In the genomic region with DNA sequence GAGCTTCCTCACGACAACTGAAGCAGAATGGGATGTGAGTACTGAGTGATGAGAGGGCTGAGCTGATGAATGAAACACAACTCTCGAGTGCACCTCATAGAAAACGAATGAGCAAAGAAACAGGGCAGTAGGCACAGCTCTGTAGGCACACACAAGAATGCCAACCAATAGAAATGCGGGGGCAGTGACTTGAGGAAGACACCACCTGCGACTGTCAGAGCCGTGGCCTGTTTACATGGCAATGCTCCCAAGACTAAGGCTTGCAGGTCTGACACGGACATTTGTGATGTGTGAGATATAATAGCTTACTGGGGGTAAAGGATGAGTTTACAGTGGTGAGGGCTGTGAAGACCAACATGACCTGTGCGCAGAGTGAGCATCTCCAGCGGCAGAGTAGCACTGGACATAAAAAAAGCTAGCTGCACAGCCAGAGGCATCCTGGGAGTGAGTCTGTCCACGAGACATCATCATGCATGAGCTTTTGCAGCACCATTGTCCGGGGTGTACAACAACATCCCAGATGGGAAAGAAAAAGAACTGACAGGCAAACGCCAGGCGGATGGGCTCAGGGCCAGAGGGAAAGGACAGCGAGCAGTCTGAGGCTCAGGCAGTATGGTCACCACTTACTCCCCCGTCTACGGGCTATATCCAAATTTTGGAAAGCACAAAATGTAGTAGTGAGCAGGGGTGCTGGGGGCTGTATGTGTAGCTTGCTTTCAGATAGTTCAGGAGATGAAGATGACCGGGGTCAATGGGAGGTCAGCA, we compare ENCODE assay signal across 29 mouse cellular contexts. TPM values are rescaled to one million over a fixed set of nuclear protein-coding genes. Genes with fewer than 3 reads are reported as not detected.
A peak's percentile ranks its signal among the peaks of the same experiment; 100 is the strongest.
DNase-seq lines count a peak whose midpoint lies in the region; ATAC-seq lines count a peak whose summit lies in the region.
"Had no signal": no experiment of that assay in that cellular context is flagged by ENCODE, and none has a peak within 500 bp of the region (broad histone marks: within the 10 kb centered on the region; RNA-seq: fewer than 3 reads in every experiment).

No protein-coding gene starts in this region.

- no peak for ATAC-seq in liver, embryonic 12.5 days
- ATAC-seq: activated CD4-positive, CD25-positive, alpha-beta regulatory T cell, adult 4 months; forebrain, embryonic 14.5 days; intestine, postnatal 0 days had no signal

- 88% methylated on average over 17 of the region's 17 CpGs for WGBS in liver, embryonic 12.5 days (ENCODE audit: insufficient replicate concordance)

- DNase-seq in cerebellum, postnatal 14 days, result peak; percentile 70 to 79
- DNase-seq in cerebellum, adult 8-10 months, result no peak
- no peak for DNase-seq in liver
- DNase-seq in cerebellum, postnatal 25 days, result peak; percentile 66 to 80
- DNase-seq in layer of hippocampus, adult 9-10 months (ENCODE audit: low spot score), result no peak
- DNase-seq: adrenal gland, adult 2 months; adrenal gland, postnatal 36 days; B cell, adult 2 months; embryo, embryonic 11 days; gastrocnemius, adult 2 months; gastrocnemius, postnatal 36 days; heart, adult 18-20 months; heart, postnatal 36 days; kidney, adult 9 months; kidney, postnatal 14 days; lung, adult 2 months; lung, postnatal 10 days; midbrain, embryonic 14.5 days had no signal

- H3K9me3 ChIP-seq in liver, embryonic 12.5 days (replicated peaks), result no peaks in the 10 kb centered on the region
- H3K9me3 ChIP-seq: embryonic facial prominence, embryonic 12.5 days; hindbrain, embryonic 12.5 days; limb, embryonic 15.5 days had no signal

- no peaks in the 10 kb centered on the region for H3K27me3 ChIP-seq in liver, embryonic 12.5 days (replicated peaks)
- H3K27me3 ChIP-seq: embryonic facial prominence, embryonic 12.5 days; hindbrain, embryonic 12.5 days; limb, embryonic 15.5 days had no signal

- H3K36me3 ChIP-seq in liver, embryonic 12.5 days, result peaks cover 65% of the 10 kb centered on the region

- peaks cover 56% of the 10 kb centered on the region for H3K4me1 ChIP-seq in liver, embryonic 12.5 days

- H3K27ac ChIP-seq in liver, embryonic 12.5 days, result 0 out of 2 replicates have a peak overlapping the region, but pooled peaks have one; percentile 21
- H3K27ac ChIP-seq: embryonic facial prominence, embryonic 12.5 days; gastrocnemius, adult 2 months; hindbrain, embryonic 12.5 days; left cerebral cortex, adult 2 months; limb, embryonic 15.5 days; macrophage had no signal

- H3K9ac ChIP-seq in liver, embryonic 12.5 days, result no peak overlapping the region
- H3K9ac ChIP-seq: embryonic facial prominence, embryonic 12.5 days; hindbrain, embryonic 12.5 days; limb, embryonic 15.5 days had no signal

- no peak overlapping the region for H3K4me3 ChIP-seq in liver, embryonic 12.5 days
- H3K4me3 ChIP-seq: embryonic facial prominence, embryonic 12.5 days; gastrocnemius, adult 2 months; hindbrain, embryonic 12.5 days; left cerebral cortex, adult 2 months; limb, embryonic 15.5 days had no signal

- H3K4me2 ChIP-seq in liver, embryonic 12.5 days, result no peak overlapping the region
- H3K4me2 ChIP-seq: embryonic facial prominence, embryonic 12.5 days; heart, embryonic 11.5 days; hindbrain, embryonic 12.5 days; limb, embryonic 15.5 days had no signal

RNA-seq across cellular contexts. Expression of a gene that starts 16.8 kb away (rescaled TPM):
- polyA plus RNA-seq in liver, embryonic 12.5 days (2016; fragmentation: Nextera tagmentation; extraction: Ambion mirVana), result 26.9 and 28.0 TPM in 2 replicates
- polyA plus RNA-seq: activated CD4-positive, CD25-positive, alpha-beta regulatory T cell, adult 4 months had no signal

RNA-seq across cellular contexts. Expression of a gene that starts 33.8 kb away (rescaled TPM):
- polyA plus RNA-seq in liver, embryonic 12.5 days (2016; fragmentation: Nextera tagmentation; extraction: Ambion mirVana), result 40.0 and 40.2 TPM in 2 replicates

RNA-seq across cellular contexts. Expression of a gene that starts 38.8 kb away (rescaled TPM):
- polyA plus RNA-seq in liver, embryonic 12.5 days (2016; fragmentation: Nextera tagmentation; extraction: Ambion mirVana), result not detected in 2 replicates
- polyA plus RNA-seq: activated CD4-positive, CD25-positive, alpha-beta regulatory T cell, adult 4 months; adrenal gland, adult 2 months; embryonic facial prominence, embryonic 12.5 days; heart, embryonic 11.5 days; heart, embryonic 16.5 days; intestine, postnatal 0 days; limb, embryonic 15.5 days; lung, adult 2 months; macrophage had no signal

RNA-seq across cellular contexts. Expression of a gene that starts 53.5 kb away (rescaled TPM):
- polyA plus RNA-seq in liver, embryonic 12.5 days (2016; fragmentation: Nextera tagmentation; extraction: Ambion mirVana), result 69.9 and 77.1 TPM in 2 replicates

Comparison
In these comparisons a context has a peak if more than half of its experiments do, and no peak if none do; other contexts are left out.
1. DNase-seq: peak in cerebellum, postnatal 14 days (2 of 2) and cerebellum, postnatal 25 days (2 of 2); none in cerebellum, adult 8-10 months (single experiment), liver (single experiment) and layer of hippocampus, adult 9-10 months (single experiment).